Mouse (Mus musculus) testis, adult 2 months (tissue): ENCODE results near the gene St7l. TPM values are rescaled to one million over a fixed set of nuclear protein-coding genes. Genes with fewer than 3 reads are reported as not detected.

Source experiments
- H3K27ac ChIP-seq: fragments of 200-500 bp; 2 replicates; pipeline ENCODE4 v1.5.1; 2012; ENCODE audit warnings: low read depth, low read length; ENCODE audit not compliant: control insufficient read depth, insufficient read depth
- H3K27me3 ChIP-seq: fragments of 200-500 bp; 2 replicates; pipeline ENCODE4 v1.6.1; 2012; ENCODE audit warnings: mild to moderate bottlenecking, low read length, moderate library complexity; ENCODE audit not compliant: control insufficient read depth, insufficient read depth
- H3K36me3 ChIP-seq: fragments of 200-500 bp; 2 replicates; pipeline ENCODE4 v1.6.1; 2012; ENCODE audit warnings: mild to moderate bottlenecking, low read length; ENCODE audit not compliant: control insufficient read depth, insufficient read depth
- H3K4me1 ChIP-seq: fragments of 200-500 bp; 2 replicates; pipeline ENCODE4 v1.6.1; 2012; ENCODE audit warnings: low read length; ENCODE audit not compliant: control insufficient read depth, insufficient read depth
- H3K4me3 ChIP-seq: fragments of 200-500 bp; 2 replicates; pipeline ENCODE4 v1.5.1; 2012; ENCODE audit warnings: low read depth, mild to moderate bottlenecking, low read length, moderate library complexity, mixed read lengths; ENCODE audit not compliant: control insufficient read depth
- CTCF ChIP-seq: fragments of 200-500 bp; IDR thresholded peaks from 2 replicates; pipeline ENCODE4 v1.5.1; 2012; ENCODE audit warnings: low read depth, mild to moderate bottlenecking, inconsistent platforms, low read length, moderate library complexity; ENCODE audit not compliant: control insufficient read depth, insufficient read depth, insufficient replicate concordance
- POLR2A ChIP-seq: fragments of 200-500 bp; IDR thresholded peaks from 2 replicates; pipeline ENCODE4 v1.6.1; 2012; ENCODE audit warnings: low read depth, mild to moderate bottlenecking, inconsistent platforms, low read length, moderate library complexity; ENCODE audit not compliant: control insufficient read depth
- polyA plus RNA-seq: library from polyadenylated mRNA; depleted of rRNA; stranded (reverse); fragments of >200 nt; gene quantifications from 2 replicates; pipeline ENCODE4 v1.2.3, GENCODE M21; 2012; rRNA removed

The St7l gene
- polyA plus RNA-seq, 1 experiment, result 16.4 TPM

GRCm38 (mm10) chr3:104965070-104965855 lies 101.5 kb downstream of the St7l start:
- TF ChIP-seq CTCF, result no peak
- TF ChIP-seq POLR2A, result no peak
- H3K27ac ChIP-seq, result no peak overlapping the region
- H3K4me3 ChIP-seq, result no peak overlapping the region
- no peaks in the 10 kb centered on the region for H3K36me3 ChIP-seq
- no peaks in the 10 kb centered on the region; the same call in 1 of the 2 replicates for H3K27me3 ChIP-seq
- H3K4me1 ChIP-seq, result peaks cover 14% of the 10 kb centered on the region

- no peak for TF ChIP-seq POLR2A
- Histone ChIP-seq H3K4me1 (peaks cover 13% of the 10 kb centered on the region), H3K4me3 (no peak overlapping the region), H3K27me3 (no peaks in the 10 kb centered on the region; the same call in 1 of the 2 replicates), H3K27ac (no peak overlapping the region), H3K36me3 (no peaks in the 10 kb centered on the region)
These were observed 102.3 kb downstream of the St7l start for GRCm38 (mm10) chr3:104965991-104966554.

GRCm38 (mm10) chr3:104967548-104968300 lies 103.9 kb downstream of the St7l start:
- H3K27me3 ChIP-seq, result no peaks in the 10 kb centered on the region
- H3K36me3 ChIP-seq, result no peaks in the 10 kb centered on the region
- H3K27ac ChIP-seq, result no peak overlapping the region; the same call in 1 of the 2 replicates
- peak overlapping the region; percentile 81 for H3K4me3 ChIP-seq
- peaks cover 4% of the 10 kb centered on the region for H3K4me1 ChIP-seq
- TF ChIP-seq POLR2A (no peak), CTCF (peak; percentile 45; the same call in 1 of the 2 replicates)

Other genes with a start within 250 kb of the St7l start
- 9.9 and 11.6 TPM in 2 replicates for gene Slc16a1, start 225.3 kb upstream of the St7l start, polyA plus RNA-seq
- 178 and 205 TPM in 2 replicates for gene Ppm1j, start 82.9 kb upstream of the St7l start, polyA plus RNA-seq
- gene Fam19a3, start 82.2 kb upstream of the St7l start, polyA plus RNA-seq, result 9.1 and 12.6 TPM in 2 replicates
- gene Rhoc, start 75.6 kb upstream of the St7l start, polyA plus RNA-seq, result 4.8 and 6.3 TPM in 2 replicates
- 8.7 and 9.4 TPM in 2 replicates for gene Mov10, start 45.4 kb upstream of the St7l start, polyA plus RNA-seq
- 64.0 and 84.4 TPM in 2 replicates for gene Capza1, start 500 bp downstream of the St7l start, polyA plus RNA-seq
- gene Wnt2b, start 97.9 kb downstream of the St7l start, polyA plus RNA-seq, result 1.5 and 1.7 TPM in 2 replicates
- gene Cttnbp2nl, start 189.1 kb downstream of the St7l start, polyA plus RNA-seq, result 7.4 and 7.6 TPM in 2 replicates
- 1.2 and 1.8 TPM in 2 replicates for gene 4930564D02Rik, start 202.8 kb downstream of the St7l start, polyA plus RNA-seq